Mouse (Mus musculus) megakaryocyte, adult 5-6 weeks (primary cell): ENCODE data around the gene Xxylt1. TPM values are rescaled to one million over a fixed set of nuclear protein-coding genes. Genes with fewer than 3 reads are reported as not detected.

Experiments
- ATAC-seq: 2 replicates; pipeline ENCODE4 v1.8.0; 2016; ENCODE audit warnings: mild to moderate bottlenecking, inconsistent platforms; ENCODE audit not compliant: poor library complexity, severe bottlenecking
- total RNA-seq, 2 experiments: library from RNA; stranded (forward) in 1 of 2; stranded (reverse) in 1 of 2; fragments of 153-499, 151-499 nt in 1 of 2; fragments of 221-1000, 200-1000 nt in 1 of 2; gene quantifications; 2 replicates each; pipeline versions ENCODE4 v1.2.3 to v1.2.4; 2015 to 2017

Xxylt1 gene
- total RNA-seq, 2 experiments from 2014 or later: 5.1 to 9.8 TPM

DNA sequence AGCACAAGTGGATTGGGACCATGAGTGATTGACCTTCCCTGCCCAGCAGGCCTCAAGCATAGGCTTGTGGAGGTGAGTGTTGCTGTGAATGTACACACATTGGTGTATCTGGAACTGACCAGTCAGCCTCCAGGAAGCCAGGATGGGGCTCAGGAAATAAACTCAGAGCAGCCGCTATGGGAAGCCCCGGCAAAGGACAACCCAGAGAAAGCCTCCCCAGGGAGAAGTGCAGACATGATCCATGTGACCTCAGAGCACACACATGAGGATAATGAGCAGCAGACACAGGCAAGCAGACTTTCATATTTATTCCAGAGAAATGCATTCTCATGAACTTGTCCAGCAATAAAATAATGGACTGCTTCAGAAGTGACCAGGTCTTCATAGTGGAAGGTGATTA lies 86.4 kb downstream of the Xxylt1 start:
- no peak for ATAC-seq

DNA sequence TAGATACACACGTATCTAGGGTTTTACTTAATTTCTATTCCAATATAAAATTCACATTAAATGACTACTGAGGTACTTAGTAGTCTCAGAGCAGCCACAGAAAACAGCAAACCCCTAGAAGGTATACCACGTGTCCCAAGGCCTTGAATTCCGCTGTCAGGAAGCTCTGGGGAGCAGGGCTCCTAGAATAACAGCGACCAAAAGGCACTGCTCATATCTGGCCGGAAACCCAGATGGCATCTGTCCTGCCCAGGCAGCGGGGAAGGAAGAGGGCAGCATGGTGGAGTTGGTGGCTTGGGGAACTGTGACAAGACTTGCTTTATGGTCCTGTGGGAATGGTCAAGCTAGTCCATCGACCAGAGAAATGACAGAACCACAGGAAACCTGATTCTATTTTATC lies 86.9 kb downstream of the Xxylt1 start:
- ATAC-seq: no peak

DNA sequence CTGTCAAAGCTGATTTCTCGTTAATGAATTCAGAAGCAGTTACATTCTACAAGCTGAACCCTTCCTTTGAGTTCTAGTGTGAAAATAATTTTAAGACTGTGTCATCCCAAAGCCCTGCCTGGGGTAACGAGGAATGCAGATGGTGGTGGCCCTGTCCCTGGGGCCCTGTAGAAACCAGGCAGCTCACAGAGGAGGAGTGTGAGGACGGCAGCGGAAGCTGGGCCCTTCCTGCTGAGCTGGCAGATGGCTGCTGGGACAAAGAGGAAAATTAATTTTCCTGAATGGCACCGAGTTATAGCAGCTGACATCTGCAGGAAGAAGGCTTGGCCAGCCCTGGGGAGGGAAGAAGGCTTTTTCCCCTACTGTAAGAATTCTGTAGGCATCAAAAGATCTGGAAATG lies 88.7 kb downstream of the Xxylt1 start:
- ATAC-seq: no peak

DNA sequence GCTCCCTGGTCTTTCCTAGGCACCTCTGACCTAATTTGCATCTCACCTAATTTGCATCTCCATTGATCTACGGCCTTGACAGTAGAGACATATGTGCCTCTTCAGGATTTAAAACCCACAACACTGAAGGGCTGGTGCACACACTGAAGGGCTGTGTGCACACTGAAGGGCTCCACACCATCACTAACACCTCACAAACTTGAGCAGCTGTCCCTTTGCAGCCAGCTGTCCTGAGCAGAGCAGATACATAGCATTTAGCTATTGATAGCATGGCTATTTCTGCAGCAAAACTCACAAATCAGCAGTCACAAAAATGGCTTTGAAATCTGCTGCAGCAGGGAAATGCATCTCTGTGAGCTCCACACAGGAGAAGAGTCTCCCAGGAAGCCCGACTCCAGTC lies 90.6 kb downstream of the Xxylt1 start:
- no peak for ATAC-seq

DNA sequence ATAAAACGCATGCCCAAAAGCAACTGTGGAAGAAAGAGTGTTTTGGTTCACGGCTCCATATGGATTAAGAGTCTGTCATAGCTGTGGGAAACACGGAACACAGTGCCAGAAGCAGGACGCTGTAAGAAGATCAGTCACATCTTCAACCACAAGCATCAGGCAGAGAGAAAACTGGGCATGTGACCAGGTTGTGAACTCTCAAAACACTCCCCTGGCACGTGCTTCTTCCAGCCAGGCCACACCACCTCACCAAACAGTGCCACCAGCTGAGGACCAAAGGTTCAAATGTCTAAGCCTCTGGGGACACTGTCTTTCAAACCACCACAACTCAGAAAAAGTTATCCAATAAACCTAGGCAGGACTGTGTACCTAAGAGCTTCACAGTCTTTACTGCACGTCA lies 93.0 kb downstream of the Xxylt1 start:
- ATAC-seq: no peak

- no peak for ATAC-seq
Measured at GRCm38 (mm10) chr16:30987684-30988083, 93.5 kb downstream of the Xxylt1 start.

DNA sequence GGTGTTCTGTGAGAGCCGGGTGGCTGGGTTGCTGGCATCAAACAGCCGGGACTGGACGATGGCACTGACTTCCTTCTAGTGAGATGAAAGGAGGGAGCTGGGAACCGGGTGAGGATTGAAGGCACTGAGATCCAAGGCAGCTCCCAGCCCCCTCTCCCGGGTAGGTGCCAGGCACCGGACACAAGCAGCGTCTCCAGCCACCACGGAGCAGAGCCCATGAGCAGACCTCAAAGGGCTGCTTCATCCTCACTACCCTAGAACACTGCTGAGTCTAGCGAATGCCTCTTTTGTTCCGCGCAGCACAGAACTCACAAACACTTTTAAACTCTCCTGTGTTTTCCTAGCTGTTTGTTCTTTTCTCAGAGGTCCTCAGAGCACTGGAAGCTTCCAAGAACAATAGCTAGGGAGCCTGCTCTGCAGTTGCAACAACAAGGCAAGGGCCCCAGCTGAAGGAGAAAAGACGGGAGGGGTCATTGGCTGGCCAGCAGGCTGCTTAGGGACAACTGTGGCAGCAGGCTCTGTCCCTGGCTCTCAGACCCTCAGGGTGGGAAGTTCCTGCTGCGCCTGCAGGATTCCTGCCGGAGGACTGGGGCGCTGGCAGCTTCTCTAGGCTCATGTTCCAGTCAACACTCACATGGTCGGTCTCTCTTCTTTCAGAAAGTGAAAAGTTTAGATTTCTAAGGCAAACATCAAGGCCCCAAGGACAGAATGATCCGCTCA lies 96.2 kb downstream of the Xxylt1 start:
- ATAC-seq: no peak

- ATAC-seq: no peak
Measured at GRCm38 (mm10) chr16:30984101-30984500, 97.1 kb downstream of the Xxylt1 start.

- ATAC-seq: no peak
Measured at GRCm38 (mm10) chr16:30983699-30984098, 97.5 kb downstream of the Xxylt1 start.

GRCm38 (mm10) chr16:30983281-30983680 lies 98.0 kb downstream of the Xxylt1 start:
- ATAC-seq: no peak

DNA sequence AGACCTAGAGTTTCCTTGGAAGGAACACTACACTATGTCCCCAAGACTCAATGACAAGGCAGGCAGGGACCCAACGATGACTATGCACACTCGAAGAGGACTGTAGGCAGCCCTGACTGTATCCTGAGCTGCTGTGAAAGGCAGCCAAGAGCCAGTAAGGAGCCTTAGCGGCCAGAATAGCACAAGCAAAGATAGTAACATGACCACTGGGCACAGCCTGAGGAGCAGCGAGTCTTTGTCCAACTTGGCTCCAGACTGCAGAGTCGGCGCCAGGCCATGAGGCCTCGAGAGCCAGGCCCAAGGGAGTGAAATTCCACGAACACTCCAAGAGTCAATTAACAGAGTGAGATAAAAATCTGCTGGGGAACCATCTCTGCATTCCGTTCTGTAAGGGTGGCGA lies 99.9 kb downstream of the Xxylt1 start:
- no peak for ATAC-seq

DNA sequence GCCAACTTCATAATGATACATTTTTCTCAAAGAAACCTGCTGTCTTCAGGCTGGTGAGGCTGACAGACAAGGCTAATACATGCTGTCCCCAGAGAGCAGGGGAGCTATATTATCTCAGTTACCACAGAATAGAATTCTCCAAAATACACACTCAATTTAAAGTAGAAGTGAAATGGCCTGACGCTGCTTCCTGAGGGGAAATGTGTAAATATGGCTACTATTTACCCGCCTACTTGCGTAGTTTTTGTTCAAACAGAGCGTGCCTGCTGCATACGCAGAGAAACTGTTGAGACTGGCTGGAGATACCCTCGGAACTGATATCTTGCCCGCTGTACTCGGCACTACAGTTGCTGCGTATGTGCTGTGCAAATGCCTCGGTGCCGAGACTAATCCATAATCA lies 101.3 kb downstream of the Xxylt1 start:
- ATAC-seq: no peak

DNA sequence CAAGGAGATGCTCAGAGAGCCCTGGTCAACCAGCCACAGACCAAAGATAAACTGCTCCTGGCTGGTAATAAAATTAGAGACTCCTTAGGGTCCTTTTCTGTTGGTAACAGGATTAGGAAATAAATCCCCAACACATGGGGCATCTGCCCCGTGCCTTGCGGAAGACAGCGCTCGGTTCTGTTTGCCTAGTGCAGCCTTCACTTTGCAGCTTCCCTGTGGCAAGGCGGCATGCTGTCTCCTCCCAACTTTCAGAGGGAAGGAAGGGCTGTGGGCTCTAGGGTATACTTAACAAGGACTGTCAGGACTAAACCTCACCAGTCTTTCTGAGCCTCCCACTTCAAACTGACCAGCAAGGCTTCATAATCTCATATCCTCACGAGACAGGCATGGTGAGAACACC lies 103.5 kb downstream of the Xxylt1 start:
- no peak for ATAC-seq

DNA sequence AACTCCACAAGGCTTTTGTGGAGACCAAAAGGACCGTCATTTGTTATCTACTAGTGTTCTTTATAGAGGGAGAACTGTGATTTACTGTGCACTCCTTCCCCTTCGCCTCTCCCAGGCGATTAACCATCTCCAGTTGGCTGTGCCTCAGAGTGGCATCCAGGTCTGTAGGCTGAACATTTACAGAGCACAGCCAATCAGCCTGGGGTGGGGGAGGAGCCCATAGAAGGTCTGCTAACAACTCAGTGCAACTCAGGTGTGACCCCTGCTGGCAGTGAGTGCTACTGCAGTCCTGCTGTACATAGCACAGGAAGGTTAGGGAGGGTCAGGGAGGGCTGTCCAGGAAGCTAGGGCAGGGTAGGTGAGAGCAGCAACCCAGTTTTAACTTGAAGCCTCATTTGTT lies 104.0 kb downstream of the Xxylt1 start:
- peak; percentile 91 for ATAC-seq

DNA sequence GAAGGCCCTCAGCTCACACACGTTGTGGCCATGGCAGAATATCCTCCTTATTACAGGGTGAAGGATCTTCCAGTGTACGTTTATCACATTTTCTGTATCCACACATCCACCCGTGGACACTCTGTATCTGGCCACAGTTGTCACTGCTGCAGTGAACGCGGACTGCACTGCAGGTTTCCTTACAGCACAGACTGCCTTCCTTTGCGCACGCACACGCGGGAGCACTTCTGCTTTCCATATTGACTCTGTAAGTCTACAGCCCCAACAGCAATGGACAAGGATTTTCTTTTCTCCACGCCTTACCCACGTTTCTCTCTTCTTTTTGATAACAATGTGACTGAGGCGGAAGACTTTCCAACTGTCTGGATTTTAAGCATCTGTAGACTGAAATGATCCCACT lies 106.7 kb downstream of the Xxylt1 start:
- ATAC-seq: peak; percentile 53

DNA sequence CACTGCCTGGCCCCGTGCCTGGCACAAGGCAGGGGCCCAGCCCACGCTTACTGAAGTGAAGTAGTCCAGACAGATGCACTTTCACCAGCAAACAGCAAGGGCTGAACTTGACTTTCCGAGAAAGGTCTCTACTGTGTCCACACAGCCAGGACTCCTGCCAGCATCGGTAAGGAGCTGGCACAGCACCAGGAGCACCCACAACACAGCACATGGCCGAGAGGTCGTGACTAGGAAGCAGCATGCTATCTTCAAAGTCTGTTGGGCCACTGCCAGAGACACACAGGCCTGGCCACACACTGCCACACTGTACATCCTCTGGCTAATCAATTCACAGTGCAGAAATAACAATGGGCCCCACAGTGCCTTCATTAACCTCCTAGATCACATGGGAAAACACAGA lies 107.8 kb downstream of the Xxylt1 start:
- no peak for ATAC-seq

DNA sequence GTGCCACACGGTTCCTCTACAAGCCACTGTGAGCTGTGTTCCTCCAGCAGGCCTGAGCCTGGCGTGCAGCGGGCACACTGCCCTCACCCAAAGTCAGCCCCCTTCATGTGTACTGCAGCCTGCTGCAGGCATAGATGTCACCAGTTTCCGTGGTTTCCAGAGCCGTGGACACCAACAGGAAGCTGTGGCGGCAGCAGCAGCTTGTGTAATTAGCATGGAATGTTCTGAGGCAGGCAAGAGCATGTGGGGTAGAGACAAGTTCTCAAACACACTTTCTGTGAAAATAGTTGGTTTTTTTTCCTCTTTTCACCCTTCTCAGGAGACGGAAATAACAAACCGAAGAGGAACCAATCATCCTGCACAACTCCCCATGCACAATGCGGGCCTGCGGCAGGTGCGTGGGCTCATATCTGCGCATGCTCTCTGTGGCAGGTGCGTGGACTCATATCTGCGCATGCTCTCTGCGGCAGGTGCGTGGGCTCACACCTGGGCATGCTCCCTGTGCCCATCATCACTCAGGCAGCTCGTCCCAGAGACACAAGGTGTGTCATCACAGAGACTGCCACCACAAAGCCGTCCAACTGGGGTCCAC lies 109.2 kb downstream of the Xxylt1 start:
- peak; percentile 47 for ATAC-seq

GRCm38 (mm10) chr16:30969266-30970064 lies 111.8 kb downstream of the Xxylt1 start:
- ATAC-seq: peak; percentile 29

DNA sequence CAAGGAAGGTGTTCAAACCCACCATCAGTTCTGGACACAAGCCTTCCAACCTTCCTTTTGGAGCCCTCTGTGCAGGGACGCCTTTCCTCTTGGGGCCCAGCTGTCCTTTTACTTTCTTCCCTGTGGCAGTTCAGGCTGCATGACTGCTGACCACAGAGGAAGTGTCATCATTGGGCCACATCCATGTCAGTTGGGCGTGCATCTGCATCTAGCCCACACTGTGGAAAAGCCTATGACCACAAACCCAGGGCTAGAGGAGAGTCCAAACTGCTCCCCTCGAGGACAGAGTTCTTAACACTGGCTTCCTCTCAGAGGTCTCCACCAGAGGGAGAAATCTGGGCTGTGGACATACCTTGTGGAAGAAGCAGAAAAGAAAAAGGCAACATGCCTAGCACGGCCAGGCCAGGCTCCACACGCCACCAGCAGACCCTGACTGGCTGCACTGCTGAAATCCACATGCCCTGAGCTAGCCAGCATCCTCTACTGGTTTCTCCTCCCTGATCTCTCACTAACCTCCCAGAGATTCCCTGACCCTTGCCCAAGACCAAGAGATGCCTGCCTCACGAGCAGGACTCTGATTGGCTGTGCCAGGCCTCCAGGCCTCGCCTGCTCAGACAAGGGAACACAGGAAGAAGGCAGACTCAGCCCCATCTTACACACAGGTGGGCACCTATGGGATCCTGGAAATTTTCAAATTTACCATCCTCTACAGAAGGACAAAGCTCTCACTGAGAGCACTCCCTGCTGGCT lies 112.7 kb downstream of the Xxylt1 start:
- ATAC-seq: peak; percentile 75

DNA sequence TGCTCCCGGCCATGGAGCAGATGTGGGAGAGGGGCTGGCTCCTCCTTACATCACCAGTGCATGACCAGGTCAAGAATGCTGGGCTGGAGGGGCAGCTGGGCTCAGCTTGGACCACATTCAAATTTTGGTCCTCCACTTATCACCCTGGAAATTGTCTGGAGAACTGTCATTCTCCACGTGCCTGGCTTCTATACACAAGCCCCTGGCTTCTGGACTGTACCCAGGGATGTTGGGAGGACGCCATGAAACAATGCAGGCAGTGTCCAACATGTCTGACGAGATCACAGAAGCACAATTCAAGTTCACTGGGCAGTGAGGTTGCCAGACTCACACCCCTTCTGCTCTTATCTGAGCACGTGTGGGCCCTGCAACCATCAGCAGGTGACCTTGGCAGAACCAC lies 114.5 kb downstream of the Xxylt1 start:
- no peak for ATAC-seq

DNA sequence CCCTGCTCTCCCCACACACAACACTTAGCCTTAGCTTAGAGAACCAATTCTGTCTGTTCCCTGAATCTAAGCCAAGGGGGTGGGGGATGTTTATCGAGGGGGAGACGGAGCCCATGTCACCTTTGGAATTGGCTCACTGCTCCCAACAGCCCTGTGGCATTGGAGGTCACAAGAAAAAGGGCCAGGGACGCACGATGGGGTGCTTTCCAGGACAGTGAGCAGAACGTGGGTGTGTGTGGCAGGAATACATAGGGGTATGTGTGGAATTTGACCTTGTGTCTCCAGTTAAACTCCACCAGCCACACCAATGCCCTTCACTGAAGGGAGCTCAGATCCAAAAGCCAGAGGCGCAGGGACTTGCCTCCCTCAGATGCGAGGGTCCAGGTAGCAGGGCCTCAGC lies 116.3 kb downstream of the Xxylt1 start:
- no peak for ATAC-seq
